Mouse (Mus musculus): ENCODE results near the gene Tnpo3.

- no peak for TF ChIP-seq CTCF (IDR thresholded peaks at IDR 0.05; ENCODE audit: borderline replicate concordance, extremely low read depth, insufficient read depth, insufficient read length)
- TF ChIP-seq POLR2A (IDR thresholded peaks at IDR 0.05; ENCODE audit: borderline replicate concordance, extremely low read depth, insufficient read depth, insufficient read length, poor library complexity, severe bottlenecking), result no peak
Observed at GRCm38 (mm10) chr6:29500810-29501209, 108.9 kb downstream of the Tnpo3 start.

Data from brain, embryonic 14.5 days (tissue).